Mouse (Mus musculus) E14TG2a.4 (cell line): ENCODE results near the gene Dctn5.

Experiments
- CTCF ChIP-seq: conservative IDR thresholded peaks from 2 replicates; pipeline ENCODE4 v1.5.1; 2014; ENCODE audit warnings: low read length
- NANOG ChIP-seq: IDR thresholded peaks from 2 replicates; pipeline ENCODE4 v1.6.1; 2014; ENCODE audit warnings: borderline replicate concordance, low read length, mixed read lengths

DNA sequence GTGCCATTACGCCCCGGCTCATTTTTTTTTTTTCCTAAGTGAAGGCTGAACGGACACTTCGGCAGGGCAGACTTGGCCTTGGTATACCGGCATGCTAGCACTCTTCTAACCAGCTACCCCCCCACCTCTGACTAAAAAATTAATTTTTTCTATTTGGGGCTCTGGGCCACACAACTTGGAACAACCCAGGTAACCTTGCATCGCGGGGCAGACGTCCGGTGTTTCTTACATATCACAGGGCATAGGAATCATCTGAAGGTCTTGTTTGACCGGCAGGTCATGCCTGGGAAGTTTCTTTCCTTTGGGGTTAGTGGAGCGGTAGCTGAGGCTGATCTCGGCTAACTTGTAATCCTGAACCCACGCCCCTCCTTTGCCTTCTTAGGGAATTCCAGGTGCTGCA, 25.6 kb downstream of the Dctn5 start:
- TF ChIP-seq CTCF (no peak), NANOG (no peak)
